Mouse (Mus musculus) midbrain, postnatal 0 days (tissue): ENCODE measurements around the gene Atp8b3. TPM values are rescaled to one million over a fixed set of nuclear protein-coding genes. Genes with fewer than 3 reads are reported as not detected.

Source experiments
- ATAC-seq: fragments of 200-750 bp; cut with Nextera tagmentation; 2 replicates; pipeline ENCODE4 v1.8.0; 2017; ENCODE audit warnings: moderate number of reproducible peaks, mild to moderate bottlenecking, moderate TSS enrichment, moderate library complexity; ENCODE audit not compliant: low FRiP score
- DNase-seq: peaks from one replicate; pipeline ENCODE4 v3.0.0-alpha.2; 2015; ENCODE audit warnings: low spot score
- H3K27ac ChIP-seq: fragments of 300-500 bp; sonication (generic); 2 replicates; pipeline ENCODE4 v1.5.1; 2014; ENCODE audit warnings: low read depth, mild to moderate bottlenecking, low read length, mixed read lengths
- H3K27me3 ChIP-seq: fragments of 300-500 bp; sonication (generic); 2 replicates; pipeline ENCODE4 v1.6.1; 2014; ENCODE audit warnings: low read length, control low read depth, mixed read lengths; ENCODE audit not compliant: insufficient read depth
- H3K36me3 ChIP-seq: fragments of 300-500 bp; sonication (generic); 2 replicates; pipeline ENCODE4 v1.6.1; 2014; ENCODE audit warnings: low read length, control low read depth, mixed read lengths; ENCODE audit not compliant: insufficient read depth
- H3K4me1 ChIP-seq: fragments of 300-500 bp; sonication (generic); 2 replicates; pipeline ENCODE4 v1.6.1; 2014; ENCODE audit warnings: mild to moderate bottlenecking, control low read depth, antibody characterized with exemption, low read length, mixed read lengths; ENCODE audit not compliant: insufficient read depth
- H3K4me2 ChIP-seq: fragments of 300-500 bp; sonication (generic); 2 replicates; pipeline ENCODE4 v1.6.1; 2014; ENCODE audit warnings: low read depth, mild to moderate bottlenecking, low read length, mixed read lengths; ENCODE audit not compliant: poor library complexity, severe bottlenecking
- H3K4me3 ChIP-seq: fragments of 300-500 bp; sonication (generic); 2 replicates; pipeline ENCODE4 v1.5.1; 2014; ENCODE audit warnings: low read depth, mild to moderate bottlenecking, low read length, moderate library complexity
- H3K9ac ChIP-seq: fragments of 300-500 bp; sonication (generic); replicated peaks from 2 replicates; pipeline ENCODE4 v1.6.1; 2014; ENCODE audit warnings: mild to moderate bottlenecking, low read length, moderate library complexity, mixed read lengths; ENCODE audit not compliant: poor library complexity, severe bottlenecking
- H3K9me3 ChIP-seq: fragments of 300-500 bp; sonication (generic); 2 replicates; pipeline ENCODE4 v1.6.1; 2016; ENCODE audit warnings: low read length, control low read depth
- CTCF ChIP-seq: IDR thresholded peaks from 2 replicates; pipeline ENCODE4 v1.5.1; 2016; ENCODE audit warnings: antibody characterized with exemption, mild to moderate bottlenecking
- WGBS: fragments of 180-500 bp; shearing (Covaris S2); extraction: QIAGEN DNeasy Blood & Tissue Kit; methylation state at CpG from one replicate; pipeline ENCODE4 v1.1.7; 2014; 5-methylcytosine and 5-hydroxymethylcytosine counted together
- polyA plus RNA-seq: library from polyadenylated mRNA; unstranded; fragments of >200 nt; fragmentation: Nextera tagmentation; extraction: Ambion mirVana; gene quantifications from 2 replicates; pipeline ENCODE4 v1.2.1, GENCODE M21; 2015
- total RNA-seq: library from RNA; depleted of rRNA; stranded (reverse); fragments of >200 nt; gene quantifications from 2 replicates; pipeline ENCODE4 v1.2.3, GENCODE M21; 2014

Atp8b3 gene
- total and polyA plus RNA-seq, 2 experiments from 2014 or later = 0.90 to 0.93 TPM

DNA sequence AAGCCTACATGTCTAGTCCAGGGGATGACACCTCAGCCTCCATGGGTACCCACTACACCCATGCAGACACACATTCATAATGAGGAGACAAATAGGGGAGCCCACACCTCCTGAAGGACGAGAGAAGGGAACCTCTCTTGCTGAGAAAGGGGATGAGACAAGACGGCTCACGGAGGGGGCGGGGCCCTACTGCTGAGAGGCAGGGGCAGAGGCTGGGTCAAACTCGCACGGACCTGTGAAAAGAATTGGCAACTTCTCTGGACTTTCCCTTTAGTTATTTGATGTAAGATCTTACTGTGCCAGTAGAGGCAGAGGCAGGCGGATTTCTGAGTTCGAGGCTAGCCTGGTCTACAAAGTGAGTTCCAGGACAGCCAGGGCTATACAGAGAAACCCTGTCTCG is 13.4 kb upstream of the Atp8b3 start:
- Histone ChIP-seq H3K4me3 (no peak overlapping the region), H3K4me2 (no peak overlapping the region), H3K9me3 (no peaks in the 10 kb centered on the region), H3K9ac (no peak overlapping the region), H3K36me3 (peaks cover 24% of the 10 kb centered on the region), H3K4me1 (no peaks in the 10 kb centered on the region), H3K27ac (no peak overlapping the region), H3K27me3 (no peaks in the 10 kb centered on the region)
- no peak for TF ChIP-seq CTCF
- 64% methylated on average over 9 of the region's 9 CpGs for WGBS
- DNase-seq (no peak), ATAC-seq (no peak)

DNA sequence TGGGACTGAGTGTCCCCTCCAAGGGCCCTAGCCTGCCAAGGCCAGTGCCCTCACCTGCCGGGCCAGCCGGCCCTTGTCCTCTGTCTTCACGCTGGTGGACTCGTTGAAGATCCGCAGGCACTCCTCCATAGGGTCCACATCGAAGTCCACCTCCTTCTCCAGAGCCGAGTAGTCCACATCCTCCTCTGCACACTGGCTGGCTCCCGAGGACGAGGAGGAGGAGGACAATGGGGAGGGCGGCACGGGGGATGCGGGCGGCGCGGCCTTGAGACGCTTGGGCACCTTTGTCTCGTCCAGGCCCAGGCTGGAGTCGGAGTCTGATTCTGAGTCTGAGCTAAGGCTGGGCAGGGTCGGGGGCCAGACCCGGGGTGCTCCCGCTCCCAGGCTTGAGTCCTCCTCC is 10.4 kb upstream of the Atp8b3 start:
- no peak overlapping the region for H3K4me2 ChIP-seq
- no peaks in the 10 kb centered on the region for H3K27me3 ChIP-seq
- no peak overlapping the region for H3K27ac ChIP-seq
- H3K9ac ChIP-seq = no peak overlapping the region
- no peaks in the 10 kb centered on the region for H3K9me3 ChIP-seq
- DNase-seq (no peak), ATAC-seq (no peak)
- WGBS = 96% methylated on average over 21 of the region's 21 CpGs
- TF ChIP-seq CTCF = no peak
- H3K36me3 ChIP-seq = peaks cover 54% of the 10 kb centered on the region
- no peak overlapping the region for H3K4me3 ChIP-seq
- H3K4me1 ChIP-seq = no peaks in the 10 kb centered on the region

DNA sequence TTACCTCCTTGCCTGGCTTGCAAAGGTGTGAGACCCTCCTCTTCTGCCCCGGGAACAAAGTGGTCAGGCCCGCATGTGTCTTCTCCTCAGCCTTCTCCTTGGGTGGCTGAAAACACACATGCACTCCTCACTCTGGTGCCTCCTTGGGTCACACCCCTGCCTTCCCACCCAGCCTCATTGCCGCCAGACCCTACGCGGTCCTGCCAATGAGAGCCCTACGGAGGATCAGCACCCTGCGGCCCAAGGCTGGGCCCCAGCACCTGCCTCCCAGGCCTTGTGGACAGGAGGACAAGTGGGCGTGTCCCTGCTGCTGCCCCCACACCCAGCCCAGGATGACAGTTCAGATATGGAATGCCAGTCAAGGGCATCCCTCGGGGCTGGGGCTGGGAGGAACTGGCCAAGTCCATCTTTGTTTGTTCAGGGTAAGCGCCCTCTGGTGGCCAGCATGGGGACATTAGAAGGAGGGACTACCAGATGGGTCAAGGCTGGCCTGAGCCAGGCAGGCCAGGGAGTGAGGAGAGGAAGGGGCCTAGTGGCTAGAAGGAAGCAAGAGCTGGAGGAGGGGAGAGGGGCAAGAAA is 9.6 kb upstream of the Atp8b3 start:
- Histone ChIP-seq H3K4me2 (no peak overlapping the region), H3K36me3 (peaks cover 62% of the 10 kb centered on the region), H3K27ac (no peak overlapping the region), H3K9me3 (no peaks in the 10 kb centered on the region), H3K4me1 (no peaks in the 10 kb centered on the region), H3K9ac (no peak overlapping the region), H3K27me3 (no peaks in the 10 kb centered on the region), H3K4me3 (no peak overlapping the region)
- WGBS = 71% methylated on average over 10 of the region's 10 CpGs
- peak; percentile 68 for DNase-seq
- TF ChIP-seq CTCF = peak; percentile 86
- peak; percentile 35; the same call in 1 of the 2 replicates for ATAC-seq

DNA sequence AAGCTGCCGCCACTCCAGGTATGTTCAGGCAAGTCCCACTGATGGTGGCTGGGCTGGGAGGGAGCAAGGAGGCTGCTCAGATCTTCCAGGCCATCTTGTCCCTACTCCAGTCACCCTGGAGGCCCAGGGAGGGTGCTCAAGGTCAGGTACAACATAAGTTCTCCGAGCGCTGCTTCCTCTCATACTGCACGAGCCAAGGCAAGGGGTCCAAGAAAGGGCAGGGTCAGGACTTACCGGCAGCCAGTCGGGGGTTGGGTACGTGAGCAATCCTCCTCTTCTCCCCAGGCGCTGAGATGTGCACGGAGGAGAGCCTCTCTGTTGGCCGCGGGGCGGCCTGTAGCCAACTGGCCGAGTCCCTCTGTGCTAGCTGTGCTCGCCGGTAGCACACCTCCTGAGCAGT is 8.6 kb upstream of the Atp8b3 start:
- 88% methylated on average over 14 of the region's 15 CpGs for WGBS
- no peak overlapping the region for H3K4me3 ChIP-seq
- no peak overlapping the region for H3K4me2 ChIP-seq
- no peak overlapping the region for H3K27ac ChIP-seq
- H3K4me1 ChIP-seq = no peaks in the 10 kb centered on the region
- ATAC-seq = no peak
- H3K9me3 ChIP-seq = no peaks in the 10 kb centered on the region
- no peak for DNase-seq
- H3K27me3 ChIP-seq = no peaks in the 10 kb centered on the region
- TF ChIP-seq CTCF = no peak
- H3K36me3 ChIP-seq = peaks cover 72% of the 10 kb centered on the region
- no peak overlapping the region for H3K9ac ChIP-seq

DNA sequence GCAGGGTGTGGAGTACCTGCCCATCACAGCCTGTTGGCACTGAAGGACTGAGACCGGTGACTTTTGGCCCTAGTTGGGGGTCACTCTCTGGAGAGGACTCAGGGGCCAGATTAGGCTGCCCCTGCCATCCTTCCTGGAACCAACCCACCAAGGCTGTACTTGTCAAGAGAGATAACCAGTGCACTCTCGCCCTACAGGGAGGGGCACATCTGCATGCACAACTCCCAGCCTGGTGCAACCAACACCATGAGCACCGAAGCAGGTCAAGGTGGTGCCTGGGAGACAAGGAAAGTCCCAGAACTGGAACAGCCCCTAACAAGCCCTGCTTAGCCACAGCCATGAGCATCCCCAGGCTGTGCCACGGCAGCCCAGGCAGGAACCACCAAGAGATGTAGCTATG is 8.0 kb upstream of the Atp8b3 start:
- no peak for TF ChIP-seq CTCF
- Histone ChIP-seq H3K4me2 (no peak overlapping the region), H3K9ac (no peak overlapping the region), H3K27ac (no peak overlapping the region), H3K27me3 (no peaks in the 10 kb centered on the region), H3K9me3 (no peaks in the 10 kb centered on the region), H3K36me3 (peaks cover 78% of the 10 kb centered on the region), H3K4me3 (no peak overlapping the region), H3K4me1 (no peaks in the 10 kb centered on the region)
- ATAC-seq (no peak), DNase-seq (no peak)
- 94% methylated on average over 4 of the region's 4 CpGs for WGBS

DNA sequence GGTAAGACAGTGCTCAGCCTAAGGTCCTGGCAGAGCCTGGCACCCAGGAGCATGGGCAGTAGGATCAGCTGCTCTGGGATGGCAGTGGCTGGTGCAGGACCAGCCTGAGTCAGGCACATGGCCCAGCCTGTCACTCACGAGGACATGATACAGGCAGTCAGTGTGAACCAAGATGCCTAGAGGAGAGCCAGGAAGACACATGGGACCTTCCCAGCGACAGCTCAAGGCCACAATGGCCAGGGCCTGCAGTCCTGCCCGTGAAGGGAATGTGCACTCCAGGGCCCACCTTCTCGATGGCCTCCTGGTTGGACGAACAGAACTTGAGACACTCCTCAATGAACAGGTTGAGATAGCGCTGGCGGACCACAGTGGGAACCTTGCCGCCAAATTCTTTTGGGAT is 6.7 kb upstream of the Atp8b3 start:
- ATAC-seq = no peak
- no peaks in the 10 kb centered on the region for H3K4me1 ChIP-seq
- no peak overlapping the region for H3K4me3 ChIP-seq
- H3K9ac ChIP-seq = no peak overlapping the region
- no peak overlapping the region for H3K4me2 ChIP-seq
- H3K36me3 ChIP-seq = peaks cover 77% of the 10 kb centered on the region
- no peak for DNase-seq
- TF ChIP-seq CTCF = no peak
- no peak overlapping the region for H3K27ac ChIP-seq
- WGBS = 93% methylated on average over 8 of the region's 8 CpGs
- H3K9me3 ChIP-seq = no peaks in the 10 kb centered on the region
- H3K27me3 ChIP-seq = no peaks in the 10 kb centered on the region
